Comparison of ENCODE assay signal across 35 mouse cellular contexts in the genomic region with DNA sequence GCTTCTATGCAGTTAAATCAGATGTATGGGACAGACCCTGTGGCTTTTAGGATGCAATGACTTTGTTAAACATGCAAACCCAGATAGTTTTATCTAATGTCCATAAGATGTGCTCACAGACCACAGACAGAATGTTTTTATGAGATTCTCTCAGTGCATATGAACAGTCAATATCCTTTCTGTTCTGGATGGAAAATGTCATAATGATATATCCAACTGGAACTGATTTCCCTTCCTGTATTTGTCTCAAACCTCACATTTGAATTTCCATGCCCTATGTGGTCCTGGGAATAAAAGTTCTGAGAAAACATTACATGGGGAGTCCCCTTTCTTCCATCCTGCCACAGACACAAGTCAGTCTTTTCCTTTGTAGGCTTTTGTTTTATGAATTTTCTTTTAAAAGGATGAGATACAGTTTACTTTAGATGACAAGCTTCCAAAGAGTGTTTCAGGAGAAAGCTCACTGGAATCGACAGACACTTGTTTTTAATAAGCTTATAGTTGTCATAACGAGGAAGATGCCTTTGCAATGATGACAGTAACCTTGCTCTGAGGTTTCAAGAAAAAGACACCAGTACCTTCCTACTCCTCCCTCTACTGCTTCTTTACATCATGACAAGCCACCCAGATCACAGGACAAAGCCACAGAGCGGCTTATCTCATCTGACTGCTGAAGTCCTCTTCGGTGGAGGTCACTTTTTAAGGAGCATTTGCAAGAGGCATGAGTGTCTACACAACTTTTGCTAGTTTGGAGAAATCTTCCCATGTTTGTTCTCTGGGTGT.
"Had no signal": no experiment of that assay in that cellular context is flagged by ENCODE, and none has a peak within 500 bp of the region (broad histone marks: within the 10 kb centered on the region; RNA-seq: fewer than 3 reads in every experiment).

No protein-coding gene starts in this region.

- H3K4me1 ChIP-seq: heart, embryonic 10.5 days; heart, embryonic 12.5 days; heart, embryonic 13.5 days; heart, embryonic 15.5 days; hindbrain, embryonic 10.5 days; hindbrain, embryonic 12.5 days; hindbrain, embryonic 13.5 days; hindbrain, embryonic 15.5 days; intestine, embryonic 15.5 days; kidney, embryonic 15.5 days had no signal

- H3K4me3 ChIP-seq: heart, embryonic 10.5 days; heart, embryonic 12.5 days; heart, embryonic 13.5 days; heart, embryonic 15.5 days; hindbrain, embryonic 10.5 days; hindbrain, embryonic 12.5 days; hindbrain, embryonic 13.5 days; hindbrain, embryonic 15.5 days; intestine, embryonic 15.5 days; kidney, embryonic 15.5 days; layer of hippocampus, adult 2 months had no signal

- H3K9ac ChIP-seq: heart, embryonic 12.5 days; heart, embryonic 13.5 days; heart, embryonic 15.5 days; hindbrain, embryonic 12.5 days; hindbrain, embryonic 13.5 days; hindbrain, embryonic 14.5 days; hindbrain, embryonic 15.5 days; intestine, embryonic 15.5 days; kidney, embryonic 15.5 days had no signal

- ATAC-seq: hindbrain, embryonic 16.5 days; hindbrain, postnatal 0 days; inflammation-experienced regulatory T-cells, adult 6 months; intestine, embryonic 15.5 days; intestine, embryonic 16.5 days; intestine, postnatal 0 days had no signal

- H3K27ac ChIP-seq: heart, embryonic 10.5 days; heart, embryonic 13.5 days; heart, embryonic 15.5 days; hindbrain, embryonic 10.5 days; hindbrain, embryonic 12.5 days; hindbrain, embryonic 13.5 days; hindbrain, embryonic 14.5 days; hindbrain, embryonic 15.5 days; hindbrain, postnatal 0 days; intestine, embryonic 15.5 days; kidney, embryonic 15.5 days; kidney, postnatal 0 days; layer of hippocampus, adult 2 months had no signal

- H3K36me3 ChIP-seq: heart, embryonic 10.5 days; heart, embryonic 12.5 days; heart, embryonic 13.5 days; heart, embryonic 15.5 days; hindbrain, embryonic 10.5 days; hindbrain, embryonic 12.5 days; hindbrain, embryonic 13.5 days; hindbrain, embryonic 15.5 days; intestine, embryonic 15.5 days; kidney, embryonic 15.5 days had no signal

- H3K27me3 ChIP-seq: heart, embryonic 15.5 days; hindbrain, embryonic 12.5 days; hindbrain, embryonic 13.5 days; hindbrain, embryonic 15.5 days; intestine, embryonic 15.5 days; kidney, embryonic 15.5 days had no signal

- H3K9me3 ChIP-seq: heart, embryonic 10.5 days; heart, embryonic 12.5 days; heart, embryonic 13.5 days; heart, embryonic 15.5 days; hindbrain, embryonic 10.5 days; hindbrain, embryonic 12.5 days; hindbrain, embryonic 13.5 days; hindbrain, embryonic 15.5 days; intestine, embryonic 15.5 days; kidney, embryonic 15.5 days had no signal

- DNase-seq: heart, postnatal 10 days; heart, postnatal 14 days; heart, postnatal 36 days; heart, postnatal 4 days; kidney, adult 11 months; kidney, adult 18-20 months; kidney, adult 2 months; kidney, adult 8-10 months; kidney, adult 9 months; kidney, postnatal 10 days; kidney, postnatal 14 days; kidney, postnatal 25 days; kidney, postnatal 36 days; kidney, postnatal 4 days; layer of hippocampus, adult 9-11 months; layer of hippocampus, postnatal 36 days had no signal

- H3K4me2 ChIP-seq: heart, embryonic 11.5 days; heart, embryonic 12.5 days; heart, embryonic 13.5 days; heart, embryonic 15.5 days; hindbrain, embryonic 12.5 days; hindbrain, embryonic 13.5 days; hindbrain, embryonic 14.5 days; hindbrain, embryonic 15.5 days; intestine, embryonic 15.5 days; kidney, embryonic 15.5 days had no signal
